Comparison of ENCODE assay signal across 8 mouse cellular contexts in the genomic region with DNA sequence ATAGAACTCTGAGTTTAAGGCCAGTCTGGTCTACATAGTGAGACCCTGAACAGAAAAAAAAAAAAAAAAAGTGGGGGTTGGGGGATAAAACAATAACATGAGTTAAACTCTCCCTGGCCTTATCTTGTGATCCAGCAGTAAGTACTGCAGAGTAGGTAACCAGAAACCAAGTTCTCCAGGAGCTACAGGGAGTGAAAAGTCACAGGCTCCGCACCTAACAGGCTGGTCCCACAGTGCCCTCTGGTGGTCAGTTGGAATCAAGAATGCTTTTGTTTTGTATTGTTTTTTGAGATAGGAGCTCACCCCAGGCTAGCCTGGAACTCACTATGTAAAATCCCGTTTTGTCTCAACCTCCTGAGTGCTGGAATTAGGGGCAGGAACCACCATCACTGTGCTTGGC. TPM values are rescaled to one million over a fixed set of nuclear protein-coding genes. Genes with fewer than 3 reads are reported as not detected.
DNase-seq lines count a peak whose midpoint lies in the region; ATAC-seq and TF ChIP-seq lines count a peak whose summit lies in the region.

No protein-coding gene starts in this region.

- H3K9me3 ChIP-seq in limb, embryonic 11.5 days (ENCODE audit: control insufficient read depth, low read length): no peaks in the 10 kb centered on the region
- no peaks in the 10 kb centered on the region for H3K9me3 ChIP-seq in midbrain, embryonic 16.5 days (replicated peaks; ENCODE audit: control insufficient read depth, low read length, poor library complexity, severe bottlenecking)
- H3K9me3 ChIP-seq in stomach, embryonic 15.5 days: no peaks in the 10 kb centered on the region

- no peak overlapping the region for H3K4me3 ChIP-seq in spleen, adult 2 months (ENCODE audit: extremely low read depth, insufficient read depth, insufficient read length)
- H3K4me3 ChIP-seq in limb, embryonic 11.5 days (ENCODE audit: low read depth, low read length): no peak overlapping the region
- H3K4me3 ChIP-seq in midbrain, embryonic 16.5 days (ENCODE audit: low read depth, low read length): no peak overlapping the region
- H3K4me3 ChIP-seq in stomach, embryonic 15.5 days (replicated peaks): no peak overlapping the region

- H3K9ac ChIP-seq in limb, embryonic 11.5 days (ENCODE audit: low read length): no peak overlapping the region
- no peak overlapping the region for H3K9ac ChIP-seq in midbrain, embryonic 16.5 days (ENCODE audit: low read depth, low read length)
- no peak overlapping the region for H3K9ac ChIP-seq in stomach, embryonic 15.5 days

- peak; percentile 59; the same call in 1 of the 2 replicates for TF ChIP-seq CTCF in spleen, adult 2 months (IDR thresholded peaks at IDR 0.05; ENCODE audit: extremely low read depth, insufficient read depth, insufficient read length, insufficient replicate concordance)

- WGBS in spleen, adult 2 months: 5% methylated on average over 2 of the region's 2 CpGs
- WGBS in limb, embryonic 11.5 days: 5% methylated on average over 2 of the region's 2 CpGs
- WGBS in midbrain, embryonic 16.5 days: 4% methylated on average over 2 of the region's 2 CpGs
- WGBS in stomach, embryonic 15.5 days: 6% methylated on average over 2 of the region's 2 CpGs

- peak; percentile 26 to 59 for DNase-seq in spleen, adult 2 months (ENCODE audit: low read depth in 1 of 2, low spot score in 2 of 2)
- no peak for DNase-seq in spleen, adult 12 weeks (ENCODE audit: low spot score)
- DNase-seq in cerebellum, adult 8-10 months: peak; percentile 38
- DNase-seq in forelimb bud, embryonic 11.5 days (ENCODE audit: low read depth, low spot score): peak; percentile 84
- DNase-seq in kidney, adult 18-20 months: peak; percentile 55
- DNase-seq in limb, embryonic 11.5 days (ENCODE audit: low spot score): peak; percentile 88

- no peak overlapping the region for H3K4me2 ChIP-seq in limb, embryonic 11.5 days (ENCODE audit: low read depth, severe bottlenecking)
- no peak overlapping the region for H3K4me2 ChIP-seq in midbrain, embryonic 16.5 days (ENCODE audit: low read length)
- H3K4me2 ChIP-seq in stomach, embryonic 15.5 days: no peak overlapping the region

- peak; percentile 73; the same call in 1 of the 2 replicates for ATAC-seq in limb, embryonic 11.5 days (ENCODE audit: insufficient number of reproducible peaks, low FRiP score, low TSS enrichment, low read depth)
- 0 out of 2 replicates have a peak, but pooled peaks have one; percentile 36 for ATAC-seq in midbrain, embryonic 16.5 days
- peak; percentile 47; the same call in 1 of the 2 replicates for ATAC-seq in stomach, embryonic 15.5 days (ENCODE audit: insufficient read depth, low FRiP score, low read depth)

- no peak for TF ChIP-seq POLR2A in spleen, adult 2 months (IDR thresholded peaks at IDR 0.05; ENCODE audit: low read depth, low read length)

- no peaks in the 10 kb centered on the region for H3K36me3 ChIP-seq in spleen, adult 2 months (ENCODE audit: control insufficient read depth, insufficient read depth, low read length)
- H3K36me3 ChIP-seq in limb, embryonic 11.5 days (ENCODE audit: control insufficient read depth, insufficient read depth, low read length): no peaks in the 10 kb centered on the region
- H3K36me3 ChIP-seq in midbrain, embryonic 16.5 days (ENCODE audit: control insufficient read depth, insufficient read depth, low read length): no peaks in the 10 kb centered on the region
- H3K36me3 ChIP-seq in stomach, embryonic 15.5 days: no peaks in the 10 kb centered on the region

- no peaks in the 10 kb centered on the region for H3K4me1 ChIP-seq in spleen, adult 2 months (ENCODE audit: control insufficient read depth, insufficient read depth, insufficient read length)
- no peaks in the 10 kb centered on the region for H3K4me1 ChIP-seq in limb, embryonic 11.5 days (ENCODE audit: control insufficient read depth, insufficient read depth, low read length)
- no peaks in the 10 kb centered on the region for H3K4me1 ChIP-seq in midbrain, embryonic 16.5 days (ENCODE audit: control insufficient read depth, insufficient read depth, low read length)
- H3K4me1 ChIP-seq in stomach, embryonic 15.5 days: no peaks in the 10 kb centered on the region

- H3K27me3 ChIP-seq in spleen, adult 2 months (ENCODE audit: control insufficient read depth, insufficient read depth, low read length): no peaks in the 10 kb centered on the region
- H3K27me3 ChIP-seq in limb, embryonic 11.5 days (ENCODE audit: control insufficient read depth, insufficient read depth, low read length): no peaks in the 10 kb centered on the region
- H3K27me3 ChIP-seq in midbrain, embryonic 16.5 days (ENCODE audit: control insufficient read depth, insufficient read depth, low read depth, low read length): no peaks in the 10 kb centered on the region
- H3K27me3 ChIP-seq in stomach, embryonic 15.5 days (replicated peaks): no peaks in the 10 kb centered on the region

- H3K27ac ChIP-seq in spleen, adult 2 months (ENCODE audit: insufficient read depth, low read length): no peak overlapping the region
- H3K27ac ChIP-seq in limb, embryonic 11.5 days (replicated peaks; ENCODE audit: low read depth, low read length): no peak overlapping the region
- no peak overlapping the region for H3K27ac ChIP-seq in midbrain, embryonic 16.5 days (ENCODE audit: low read length)
- H3K27ac ChIP-seq in stomach, embryonic 15.5 days: no peak overlapping the region

RNA-seq across cellular contexts. Expression of gene Lsm5, which starts 13.3 kb away (rescaled TPM):
- polyA plus RNA-seq in spleen, adult 2 months (2012; rRNA removed): 1.3 and 2.2 TPM in 2 replicates
- polyA plus RNA-seq in limb, embryonic 11.5 days (2014; fragmentation: Nextera tagmentation; extraction: Ambion mirVana): 234 and 235 TPM in 2 replicates
- polyA plus RNA-seq in midbrain, embryonic 16.5 days (2015; fragmentation: Nextera tagmentation; extraction: Ambion mirVana): 65.2 and 82.3 TPM in 2 replicates
- 112 and 127 TPM in 2 replicates for polyA plus RNA-seq in stomach, embryonic 15.5 days (2015; fragmentation: Nextera tagmentation; extraction: Ambion mirVana)

RNA-seq across cellular contexts. Expression of gene Avl9, which starts 23.5 kb away (rescaled TPM):
- 5.5 and 5.8 TPM in 2 replicates for polyA plus RNA-seq in spleen, adult 2 months (2012; rRNA removed)
- polyA plus RNA-seq in limb, embryonic 11.5 days (2014; fragmentation: Nextera tagmentation; extraction: Ambion mirVana): 16.5 and 18.7 TPM in 2 replicates
- 25.9 and 31.6 TPM in 2 replicates for polyA plus RNA-seq in midbrain, embryonic 16.5 days (2015; fragmentation: Nextera tagmentation; extraction: Ambion mirVana)
- polyA plus RNA-seq in stomach, embryonic 15.5 days (2015; fragmentation: Nextera tagmentation; extraction: Ambion mirVana): 12.9 and 13.0 TPM in 2 replicates

Comparison
In these comparisons a context has a peak if more than half of its experiments do, and no peak if none do; other contexts are left out.
1. RNA of gene Lsm5, which starts 13.3 kb away (polyA plus RNA-seq): 234 to 235 TPM in limb, embryonic 11.5 days, 112 to 127 TPM in stomach, embryonic 15.5 days and 65.2 to 82.3 TPM in midbrain, embryonic 16.5 days; 1.3 to 2.2 TPM in spleen, adult 2 months; every median in the first group is over 10 times any median in the second.
2. Peak in every context shown above with its lines, with median percentiles within 50 percentile points of each other: ATAC-seq.